Mouse (Mus musculus) testis, adult 2 months (tissue): ENCODE measurements around the gene Lyrm1.

ENCODE experiments used
- CTCF ChIP-seq: fragments of 200-500 bp; IDR thresholded peaks from 2 replicates; pipeline ENCODE4 v1.5.1; 2012; ENCODE audit warnings: low read depth, mild to moderate bottlenecking, inconsistent platforms, low read length, moderate library complexity; ENCODE audit not compliant: control insufficient read depth, insufficient read depth, insufficient replicate concordance
- POLR2A ChIP-seq: fragments of 200-500 bp; IDR thresholded peaks from 2 replicates; pipeline ENCODE4 v1.6.1; 2012; ENCODE audit warnings: low read depth, mild to moderate bottlenecking, inconsistent platforms, low read length, moderate library complexity; ENCODE audit not compliant: control insufficient read depth

- TF ChIP-seq POLR2A = no peak
- no peak for TF ChIP-seq CTCF
Observed at GRCm38 (mm10) chr7:119852494-119852893, 43.2 kb upstream of the Lyrm1 start.
